Mouse (Mus musculus): ENCODE results near the gene Rpl29. TPM values are rescaled to one million over a fixed set of nuclear protein-coding genes. Genes with fewer than 3 reads are reported as not detected.

Rpl29 gene
- total and polyA plus RNA-seq, 3 experiments: 1,058 to 1,867 (median 1,257) TPM

GRCm38 (mm10) chr9:106436566-106436965, 7.3 kb downstream of the Rpl29 start:
- H3K4me2 ChIP-seq (ENCODE audit: insufficient read depth, low read depth, poor library complexity, severe bottlenecking): peak overlapping the region; percentile 76
- no peak for DNase-seq (ENCODE audit: extremely low read depth)
- H3K27ac ChIP-seq (ENCODE audit: insufficient read depth, low read depth): no peak overlapping the region
- peaks cover 14% of the 10 kb centered on the region for H3K79me2 ChIP-seq (replicated peaks; ENCODE audit: control insufficient read depth, extremely low read depth, insufficient read depth, poor library complexity, severe bottlenecking)
- H3K27me3 ChIP-seq (replicated peaks): no peaks in the 10 kb centered on the region
- H3K4me3 ChIP-seq (replicated peaks in 1 of 3; ENCODE audit: low read depth in 2 of 3, low read length in 2 of 3, poor library complexity in 1 of 3): peak overlapping the region in 2 of 3 experiments; percentile 34 to 55
- H3K36me3 ChIP-seq (replicated peaks in 1 of 2; ENCODE audit: control insufficient read depth in 1 of 2, insufficient read depth in 1 of 2, low read length in 1 of 2): peaks cover 37 to 62% of the 10 kb centered on the region in 2 experiments
- in situ Hi-C loops (cut with MboI; ENCODE audit: low pct_ligation_motif_present, low pct_unique_long_range_greater_than_20kb, low sequenced_read_pairs): loop anchor here (5.0 kb wide), 1 partner anchor 41 kb away; the partner anchor contains the start of genes Parp3 and Rrp9
- no peaks in the 10 kb centered on the region for H3K9me3 ChIP-seq (replicated peaks; ENCODE audit: low read length)
- TF ChIP-seq ELF1 (IDR thresholded peaks at IDR 0.05; ENCODE audit: low read depth, low read length): no peak
- TF ChIP-seq UBTF (IDR thresholded peaks at IDR 0.05; ENCODE audit: low read depth, low read length): no peak
- TF ChIP-seq IRF4 (IDR thresholded peaks at IDR 0.05; ENCODE audit: low read depth, low read length): no peak
- TF ChIP-seq USF1 (IDR thresholded peaks at IDR 0.05; ENCODE audit: low read depth, low read length): no peak
- TF ChIP-seq NRF1 (IDR thresholded peaks at IDR 0.05; ENCODE audit: low read depth, low read length): no peak
- TF ChIP-seq KAT2A (IDR thresholded peaks at IDR 0.05; ENCODE audit: insufficient replicate concordance, low read length): no peak
- H3K4me1 ChIP-seq (ENCODE audit: control insufficient read depth in 1 of 2, insufficient read depth in 2 of 2): peaks cover 11 to 47% of the 10 kb centered on the region in 2 experiments
- H3K9ac ChIP-seq (ENCODE audit: insufficient read depth, low read depth): peak overlapping the region; percentile 15; the same call in 1 of the 2 replicates
- dilution Hi-C loops (cut with MboI; ENCODE audit: extremely low pct_ligation_motif_present, extremely low pct_unique_long_range_greater_than_20kb, low sequenced_read_pairs): no loop called here

- TF ChIP-seq TCF12 (IDR thresholded peaks at IDR 0.05; ENCODE audit: low read depth, low read length) (no peak), HCFC1 (IDR thresholded peaks at IDR 0.05; ENCODE audit: low read depth, low read length) (no peak), CTCF (conservative IDR thresholded peaks at IDR 0.05 in 1 of 2, IDR thresholded peaks at IDR 0.05 in 1 of 2; ENCODE audit: low read depth in 2 of 2, low read length in 2 of 2) (peak in 1 of 2 experiments; percentile 52; a peak in 2 of 4 replicates), ZKSCAN1 (IDR thresholded peaks at IDR 0.05; ENCODE audit: borderline replicate concordance, low read depth, low read length) (no peak), SMC3 (IDR thresholded peaks at IDR 0.05; ENCODE audit: low read depth, low read length) (0 out of 2 replicates have a peak, but pooled peaks have one; percentile 18), RAD21 (IDR thresholded peaks at IDR 0.05; ENCODE audit: low read depth, low read length) (peak; percentile 19), MYC (IDR thresholded peaks at IDR 0.05; ENCODE audit: low read depth, low read length) (no peak), UBTF (IDR thresholded peaks at IDR 0.05; ENCODE audit: low read depth, low read length) (no peak), SIN3A (IDR thresholded peaks at IDR 0.05; ENCODE audit: low read length) (no peak)
- H3K27ac ChIP-seq (ENCODE audit: insufficient read depth, low read depth): no peak overlapping the region
Measured at GRCm38 (mm10) chr9:106442680-106443079, 13.4 kb downstream of the Rpl29 start.

More at GRCm38 (mm10) chr9:106442680-106443079, 13.4 kb downstream of the Rpl29 start:
- Histone ChIP-seq H3K9ac (ENCODE audit: insufficient read depth, low read depth) (no peak overlapping the region), H3K4me2 (ENCODE audit: insufficient read depth, low read depth, poor library complexity, severe bottlenecking) (no peak overlapping the region), H3K4me1 (ENCODE audit: control insufficient read depth in 1 of 2, insufficient read depth in 2 of 2) (peaks cover 0 to 14% of the 10 kb centered on the region in 2 experiments; a peak in 2 of 4 replicates), H3K36me3 (replicated peaks in 1 of 2; ENCODE audit: control insufficient read depth in 1 of 2, insufficient read depth in 1 of 2, low read length in 1 of 2) (peaks cover 0 to 34% of the 10 kb centered on the region in 2 experiments), H3K79me2 (replicated peaks; ENCODE audit: control insufficient read depth, extremely low read depth, insufficient read depth, poor library complexity, severe bottlenecking) (no peaks in the 10 kb centered on the region), H3K4me3 (replicated peaks in 1 of 3; ENCODE audit: low read depth in 2 of 3, low read length in 2 of 3, poor library complexity in 1 of 3) (no peak overlapping the region), H3K27me3 (replicated peaks) (no peaks in the 10 kb centered on the region), H3K9me3 (replicated peaks; ENCODE audit: low read length) (no peaks in the 10 kb centered on the region)
- DNase-seq (ENCODE audit: extremely low read depth): no peak
- dilution Hi-C loops (cut with MboI; ENCODE audit: extremely low pct_ligation_motif_present, extremely low pct_unique_long_range_greater_than_20kb, low sequenced_read_pairs): no loop called here
- in situ Hi-C loops (cut with MboI; ENCODE audit: low pct_ligation_motif_present, low pct_unique_long_range_greater_than_20kb, low sequenced_read_pairs): no loop called here

All from CH12.LX (cell line).